Mouse (Mus musculus) ES-Bruce4 (cell line): ENCODE measurements around the gene Tnfrsf11a.

ENCODE experiments used
- CTCF ChIP-seq: IDR thresholded peaks from one replicate; pipeline ENCODE4 v1.8.1; 2011; ENCODE audit warnings: low read depth, low read length
- EP300 ChIP-seq: IDR thresholded peaks from 2 replicates; pipeline ENCODE4 v1.6.1; 2011; ENCODE audit warnings: low read depth, low read length; ENCODE audit not compliant: insufficient read depth
- POLR2A ChIP-seq: IDR thresholded peaks from one replicate; pipeline ENCODE4 v1.8.1; 2011; ENCODE audit warnings: low read length; ENCODE audit not compliant: insufficient read depth

DNA sequence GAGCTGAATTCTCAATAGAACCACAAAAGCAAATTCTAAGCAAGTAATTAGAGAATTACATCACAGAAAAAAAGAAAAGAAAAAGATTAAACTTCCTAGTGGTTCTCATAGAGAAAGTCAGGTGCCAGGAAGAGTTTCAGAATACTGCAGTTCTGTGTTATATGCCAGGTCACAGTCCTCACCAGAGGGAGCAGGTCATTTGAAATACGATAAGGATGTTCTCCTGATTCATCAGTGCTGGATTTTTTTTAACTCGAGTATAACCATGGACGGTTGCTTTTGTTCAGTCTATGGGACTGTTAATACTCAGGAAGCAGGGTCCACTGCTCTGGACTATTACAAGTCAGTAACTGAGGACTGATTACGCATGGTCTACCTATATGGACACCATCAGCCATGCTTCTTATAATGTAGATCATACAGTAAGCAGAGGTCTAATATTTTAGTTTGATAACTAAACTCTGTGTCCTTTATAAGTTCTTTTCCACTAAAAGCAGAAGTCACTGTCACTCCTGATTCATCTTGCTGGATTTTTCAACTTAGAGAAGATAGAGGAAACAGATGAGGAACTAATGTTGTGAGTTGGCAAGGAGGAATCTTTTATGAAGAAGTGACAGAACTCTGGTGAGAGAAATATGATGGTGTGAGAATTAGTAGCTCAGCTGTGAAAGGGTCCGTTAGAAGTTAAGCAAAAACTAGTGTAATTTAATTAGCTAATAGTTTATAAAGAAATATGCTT, 33.5 kb upstream of the Tnfrsf11a start:
- TF ChIP-seq CTCF (no peak), POLR2A (no peak), EP300 (no peak)
